Mouse (Mus musculus) hindbrain, embryonic 12.5 days (tissue): ENCODE measurements around the gene Zfp770. TPM values are rescaled to one million over a fixed set of nuclear protein-coding genes. Genes with fewer than 3 reads are reported as not detected.

Experiments used
- ATAC-seq: fragments of 200-750 bp; cut with Nextera tagmentation; 2 replicates; pipeline ENCODE4 v1.8.0; 2017; ENCODE audit warnings: moderate TSS enrichment; ENCODE audit not compliant: low FRiP score
- H3K27ac ChIP-seq: fragments of 300-500 bp; sonication (generic); 2 replicates; pipeline ENCODE4 v1.5.1; 2016; ENCODE audit warnings: mild to moderate bottlenecking
- H3K27me3 ChIP-seq: fragments of 300-500 bp; sonication (generic); 2 replicates; pipeline ENCODE4 v1.6.1; 2016; ENCODE audit warnings: mild to moderate bottlenecking
- H3K36me3 ChIP-seq: fragments of 300-500 bp; sonication (generic); 2 replicates; pipeline ENCODE4 v1.6.1; 2016; ENCODE audit warnings: mild to moderate bottlenecking
- H3K4me1 ChIP-seq: fragments of 300-500 bp; sonication (generic); 2 replicates; pipeline ENCODE4 v1.6.1; 2016
- H3K4me2 ChIP-seq: fragments of 300-500 bp; sonication (generic); replicated peaks from 2 replicates; pipeline ENCODE4 v1.6.1; 2016; ENCODE audit warnings: mild to moderate bottlenecking
- H3K4me3 ChIP-seq: fragments of 300-500 bp; sonication (generic); 2 replicates; pipeline ENCODE4 v1.5.1; 2016; ENCODE audit warnings: mild to moderate bottlenecking
- H3K9ac ChIP-seq: fragments of 300-500 bp; sonication (generic); 2 replicates; pipeline ENCODE4 v1.6.1; 2016; ENCODE audit warnings: mild to moderate bottlenecking, moderate library complexity
- H3K9me3 ChIP-seq: fragments of 300-500 bp; sonication (generic); replicated peaks from 2 replicates; pipeline ENCODE4 v1.6.1; 2016; ENCODE audit warnings: mild to moderate bottlenecking
- WGBS: fragments of 180-500 bp; shearing (Covaris S2); methylation state at CpG from one replicate; pipeline ENCODE4 v1.1.7; 2016; 5-methylcytosine and 5-hydroxymethylcytosine counted together
- polyA plus RNA-seq: library from polyadenylated mRNA; unstranded; fragments of >200 nt; fragmentation: Nextera tagmentation; extraction: Ambion mirVana; gene quantifications from 2 replicates; pipeline ENCODE4 v1.2.1, GENCODE M21; 2016

The Zfp770 gene
- polyA plus RNA-seq, 1 experiment from 2014 or later, result 4.2 TPM

- Histone ChIP-seq H3K9me3 (no peaks in the 10 kb centered on the region), H3K27me3 (no peaks in the 10 kb centered on the region), H3K4me3 (peak overlapping the region; percentile 90), H3K27ac (no peak overlapping the region), H3K36me3 (peaks cover 18% of the 10 kb centered on the region), H3K9ac (peak overlapping the region; percentile 88), H3K4me1 (peaks cover 9% of the 10 kb centered on the region), H3K4me2 (peak overlapping the region; percentile 89)
- ATAC-seq, result peak; percentile 91
- WGBS, result under 1% methylated on average over 44 of the region's 44 CpGs
Observed at GRCm38 (mm10) chr2:114174651-114175484, 26.4 kb downstream of the Zfp770 start.

- H3K4me2 ChIP-seq, result no peak overlapping the region
- no peak overlapping the region for H3K4me3 ChIP-seq
- no peaks in the 10 kb centered on the region for H3K27me3 ChIP-seq
- H3K36me3 ChIP-seq, result peaks cover 22% of the 10 kb centered on the region
- no peak overlapping the region for H3K9ac ChIP-seq
- H3K4me1 ChIP-seq, result peaks cover 9% of the 10 kb centered on the region
- no peak for ATAC-seq
- no peak overlapping the region for H3K27ac ChIP-seq
- H3K9me3 ChIP-seq, result no peaks in the 10 kb centered on the region
Observed at GRCm38 (mm10) chr2:114173248-114173647, 28.0 kb downstream of the Zfp770 start.

DNA sequence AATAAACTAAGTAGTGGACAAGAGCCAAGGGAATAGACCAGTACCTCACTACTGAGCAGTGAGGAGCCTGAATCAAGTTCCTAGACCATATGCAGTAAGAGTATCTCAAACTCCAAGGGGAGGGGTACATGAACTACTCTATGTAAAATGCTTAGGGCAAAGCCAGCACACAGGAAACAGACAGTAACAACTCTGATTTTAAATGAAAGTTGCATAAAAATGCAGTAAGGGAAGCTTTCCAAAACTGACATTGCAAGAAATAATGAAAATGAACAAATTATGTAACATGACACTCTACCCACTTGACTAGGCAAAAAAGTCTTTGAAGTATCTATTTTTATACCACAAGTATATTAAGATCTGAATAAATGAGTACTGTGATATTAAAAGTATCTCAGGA, 33.4 kb downstream of the Zfp770 start:
- no peak overlapping the region for H3K4me2 ChIP-seq
- no peak overlapping the region for H3K9ac ChIP-seq
- no peak overlapping the region for H3K27ac ChIP-seq
- no peak for ATAC-seq
- H3K4me3 ChIP-seq, result no peak overlapping the region
- no peaks in the 10 kb centered on the region for H3K9me3 ChIP-seq
- H3K4me1 ChIP-seq, result no peaks in the 10 kb centered on the region
- H3K27me3 ChIP-seq, result no peaks in the 10 kb centered on the region
- H3K36me3 ChIP-seq, result peaks cover 59% of the 10 kb centered on the region

- H3K4me2 ChIP-seq, result no peak overlapping the region
- H3K27me3 ChIP-seq, result no peaks in the 10 kb centered on the region
- 88% methylated on average over 1 of the region's 1 CpGs for WGBS
- H3K4me1 ChIP-seq, result no peaks in the 10 kb centered on the region
- no peak overlapping the region for H3K9ac ChIP-seq
- no peaks in the 10 kb centered on the region for H3K9me3 ChIP-seq
- H3K27ac ChIP-seq, result no peak overlapping the region
- peaks cover 64% of the 10 kb centered on the region for H3K36me3 ChIP-seq
- H3K4me3 ChIP-seq, result no peak overlapping the region
- ATAC-seq, result no peak
Observed at GRCm38 (mm10) chr2:114161978-114162377, 39.3 kb downstream of the Zfp770 start.

DNA sequence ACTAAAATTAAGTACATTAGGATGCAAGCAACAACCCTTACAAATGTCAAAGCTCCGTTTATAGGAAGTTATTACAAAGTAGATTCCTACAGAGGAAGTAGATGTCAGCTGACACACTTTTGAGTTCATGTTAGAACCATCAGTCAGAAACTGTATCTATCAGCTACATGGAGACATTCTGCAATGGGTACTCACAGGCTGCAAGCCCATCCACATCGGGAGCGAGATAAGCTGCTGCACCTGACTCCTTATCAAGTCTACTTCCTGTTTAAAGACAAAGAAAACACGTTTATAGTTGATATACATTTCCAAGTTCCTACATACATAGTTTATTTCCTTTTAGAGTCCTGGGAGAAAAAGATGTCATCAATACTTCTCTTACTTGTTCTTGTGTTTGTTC, 43.9 kb downstream of the Zfp770 start:
- ATAC-seq, result no peak
- Histone ChIP-seq H3K9me3 (no peaks in the 10 kb centered on the region), H3K4me2 (no peak overlapping the region), H3K4me3 (no peak overlapping the region), H3K9ac (no peak overlapping the region), H3K27me3 (no peaks in the 10 kb centered on the region), H3K4me1 (no peaks in the 10 kb centered on the region), H3K27ac (no peak overlapping the region), H3K36me3 (peaks cover 63% of the 10 kb centered on the region)
- WGBS, result 92% methylated on average over 4 of the region's 4 CpGs

- ATAC-seq, result no peak
- WGBS, result 78% methylated on average over 1 of the region's 1 CpGs
- no peaks in the 10 kb centered on the region for H3K4me1 ChIP-seq
- H3K27me3 ChIP-seq, result no peaks in the 10 kb centered on the region
- H3K4me2 ChIP-seq, result no peak overlapping the region
- no peak overlapping the region for H3K4me3 ChIP-seq
- no peak overlapping the region for H3K27ac ChIP-seq
- no peaks in the 10 kb centered on the region for H3K9me3 ChIP-seq
- H3K36me3 ChIP-seq, result peaks cover 65% of the 10 kb centered on the region
- H3K9ac ChIP-seq, result no peak overlapping the region
Observed at GRCm38 (mm10) chr2:114156639-114157038, 44.6 kb downstream of the Zfp770 start.

- H3K9me3 ChIP-seq, result no peaks in the 10 kb centered on the region
- H3K4me3 ChIP-seq, result no peak overlapping the region
- no peaks in the 10 kb centered on the region for H3K4me1 ChIP-seq
- H3K9ac ChIP-seq, result no peak overlapping the region
- no peak overlapping the region for H3K4me2 ChIP-seq
- H3K36me3 ChIP-seq, result peaks cover 69% of the 10 kb centered on the region
- 92% methylated on average over 6 of the region's 6 CpGs for WGBS
- no peaks in the 10 kb centered on the region for H3K27me3 ChIP-seq
- ATAC-seq, result no peak
- H3K27ac ChIP-seq, result no peak overlapping the region
Observed at GRCm38 (mm10) chr2:114153247-114153646, 48.0 kb downstream of the Zfp770 start.

DNA sequence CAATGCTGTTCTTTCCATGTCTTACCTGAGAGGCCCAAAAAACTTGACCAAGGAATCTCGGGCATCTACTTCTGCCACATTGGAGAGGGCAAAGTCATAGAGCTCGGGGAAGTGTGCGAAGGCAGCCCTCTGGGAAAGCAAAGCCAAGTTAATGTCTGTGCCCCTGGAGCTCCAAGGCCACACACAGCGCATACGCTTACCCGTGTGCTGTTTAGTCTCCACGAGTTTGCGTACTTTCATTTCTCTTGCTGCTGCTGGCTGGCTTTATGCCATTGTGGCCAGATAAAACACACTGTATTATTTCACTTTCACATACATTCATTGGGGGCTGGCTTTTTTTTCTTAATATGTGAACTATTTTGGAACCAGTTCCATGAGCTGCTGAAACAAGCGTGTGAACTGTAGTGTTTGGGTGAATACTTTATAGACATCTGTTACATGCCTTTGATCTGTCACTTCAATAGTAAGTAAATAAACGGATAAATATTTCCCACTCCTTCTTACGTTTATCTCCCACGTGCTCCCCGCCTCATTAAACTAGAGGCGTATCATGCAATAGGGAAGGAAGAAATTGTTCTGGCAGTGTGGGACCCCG, 54.3 kb downstream of the Zfp770 start:
- Histone ChIP-seq H3K4me2 (no peak overlapping the region), H3K4me1 (no peaks in the 10 kb centered on the region), H3K9ac (no peak overlapping the region), H3K4me3 (no peak overlapping the region), H3K27ac (no peak overlapping the region), H3K36me3 (peaks cover 72% of the 10 kb centered on the region), H3K9me3 (no peaks in the 10 kb centered on the region), H3K27me3 (no peaks in the 10 kb centered on the region)
- no peak for ATAC-seq
- WGBS, result 94% methylated on average over 15 of the region's 15 CpGs

GRCm38 (mm10) chr2:114145315-114145801, 55.9 kb downstream of the Zfp770 start:
- no peak overlapping the region for H3K4me2 ChIP-seq
- no peak overlapping the region for H3K4me3 ChIP-seq
- H3K27me3 ChIP-seq, result no peaks in the 10 kb centered on the region
- H3K9me3 ChIP-seq, result no peaks in the 10 kb centered on the region
- ATAC-seq, result no peak
- WGBS, result 83% methylated on average over 6 of the region's 6 CpGs
- no peak overlapping the region for H3K9ac ChIP-seq
- no peak overlapping the region for H3K27ac ChIP-seq
- H3K4me1 ChIP-seq, result no peaks in the 10 kb centered on the region
- H3K36me3 ChIP-seq, result peaks cover 74% of the 10 kb centered on the region

- Histone ChIP-seq H3K36me3 (peaks cover 73% of the 10 kb centered on the region), H3K27ac (no peak overlapping the region)
Observed at GRCm38 (mm10) chr2:114144915-114145314, 56.4 kb downstream of the Zfp770 start.

GRCm38 (mm10) chr2:114143842-114144241, 57.4 kb downstream of the Zfp770 start:
- WGBS, result 96% methylated on average over 6 of the region's 6 CpGs
- ATAC-seq, result no peak
- Histone ChIP-seq H3K4me2 (no peak overlapping the region), H3K27me3 (no peaks in the 10 kb centered on the region), H3K9me3 (no peaks in the 10 kb centered on the region), H3K36me3 (peaks cover 75% of the 10 kb centered on the region), H3K4me1 (no peaks in the 10 kb centered on the region), H3K9ac (no peak overlapping the region), H3K27ac (no peak overlapping the region), H3K4me3 (no peak overlapping the region)

More at GRCm38 (mm10) chr2:114144915-114145314, 56.4 kb downstream of the Zfp770 start:
- H3K4me1 ChIP-seq, result no peaks in the 10 kb centered on the region
- H3K4me3 ChIP-seq, result no peak overlapping the region
- no peaks in the 10 kb centered on the region for H3K9me3 ChIP-seq
- WGBS, result 95% methylated on average over 5 of the region's 5 CpGs
- no peak for ATAC-seq
- H3K27me3 ChIP-seq, result no peaks in the 10 kb centered on the region
- H3K9ac ChIP-seq, result no peak overlapping the region
- H3K4me2 ChIP-seq, result no peak overlapping the region
